ENCODE assay signal across 11 mouse cellular contexts in genomic region chr1:138982203-138982602, GRCm38 (mm10). TPM values are rescaled to one million over a fixed set of nuclear protein-coding genes. Genes with fewer than 3 reads are reported as not detected.
DNase-seq lines count a peak whose midpoint lies in the region; ATAC-seq lines count a peak whose summit lies in the region.
"Had no signal": no experiment of that assay in that cellular context is flagged by ENCODE, and none has a peak within 500 bp of the region (broad histone marks: within the 10 kb centered on the region; RNA-seq: fewer than 3 reads in every experiment).

No protein-coding gene starts in this region.

- no peaks in the 10 kb centered on the region for H3K9me3 ChIP-seq in midbrain, embryonic 10.5 days (replicated peaks)
- no peaks in the 10 kb centered on the region for H3K9me3 ChIP-seq in midbrain, embryonic 14.5 days (ENCODE audit: control insufficient read depth, low read length)
- H3K9me3 ChIP-seq in forebrain, embryonic 15.5 days = no peaks in the 10 kb centered on the region

- DNase-seq in gastrocnemius, adult 8-10 months (ENCODE audit: low spot score in 2 of 2) = peak; percentile 20 to 34
- no peak for DNase-seq in gastrocnemius, postnatal 14 days
- DNase-seq in midbrain, embryonic 10.5 days (ENCODE audit: low spot score) = no peak
- DNase-seq in midbrain, embryonic 14.5 days = no peak
- DNase-seq in heart, postnatal 36 days = peak; percentile 38 to 64
- DNase-seq in skeletal muscle tissue, adult 2 months (ENCODE audit: low read depth, low spot score) = peak; percentile 81
- DNase-seq in cerebellum, adult 8-10 months = no peak
- DNase-seq: cerebellum, postnatal 10 days had no signal

- H3K36me3 ChIP-seq in midbrain, embryonic 10.5 days = no peaks in the 10 kb centered on the region
- H3K36me3 ChIP-seq in midbrain, embryonic 14.5 days (ENCODE audit: control insufficient read depth, insufficient read depth, low read length) = no peaks in the 10 kb centered on the region
- H3K36me3 ChIP-seq in forebrain, embryonic 15.5 days = no peaks in the 10 kb centered on the region

- no peak overlapping the region for H3K4me3 ChIP-seq in midbrain, embryonic 10.5 days
- no peak overlapping the region for H3K4me3 ChIP-seq in midbrain, embryonic 14.5 days (replicated peaks; ENCODE audit: low read depth, low read length)
- no peak overlapping the region for H3K4me3 ChIP-seq in forebrain, embryonic 15.5 days

- 81% methylated on average over 7 of the region's 7 CpGs for WGBS in midbrain, embryonic 10.5 days
- 83% methylated on average over 7 of the region's 7 CpGs for WGBS in midbrain, embryonic 14.5 days
- WGBS in forebrain, embryonic 15.5 days = 78% methylated on average over 7 of the region's 7 CpGs

- ATAC-seq in midbrain, embryonic 14.5 days (ENCODE audit: low FRiP score, low TSS enrichment) = no peak
- no peak for ATAC-seq in forebrain, embryonic 15.5 days (replicated peaks)
- ATAC-seq: CD4-positive, CD25-positive, alpha-beta regulatory T cell, adult 4 months had no signal

- intact Hi-C loops in gastrocnemius, postnatal 14 days (cut with DNase I; ENCODE audit: low total_unique reads) = no loop called here
- intact Hi-C loops in heart, postnatal 36 days (cut with DNase I) = no loop called here

- 0 out of 2 replicates have a peak overlapping the region, but pooled peaks have one; percentile 6 for H3K27ac ChIP-seq in midbrain, embryonic 10.5 days (replicated peaks)
- H3K27ac ChIP-seq in midbrain, embryonic 14.5 days (replicated peaks; ENCODE audit: low read depth, low read length) = no peak overlapping the region
- H3K27ac ChIP-seq in forebrain, embryonic 15.5 days (replicated peaks) = no peak overlapping the region

- H3K4me2 ChIP-seq in midbrain, embryonic 14.5 days (ENCODE audit: low read length) = no peak overlapping the region
- H3K4me2 ChIP-seq in forebrain, embryonic 15.5 days (replicated peaks) = no peak overlapping the region
- H3K4me2 ChIP-seq: liver, embryonic 11.5 days had no signal

- peaks cover 19% of the 10 kb centered on the region for H3K4me1 ChIP-seq in midbrain, embryonic 10.5 days
- H3K4me1 ChIP-seq in midbrain, embryonic 14.5 days (ENCODE audit: control insufficient read depth, insufficient read depth, low read length) = peaks cover 5% of the 10 kb centered on the region; the same call in 1 of the 2 replicates
- peaks cover 18% of the 10 kb centered on the region for H3K4me1 ChIP-seq in forebrain, embryonic 15.5 days

- H3K27me3 ChIP-seq in midbrain, embryonic 10.5 days (ENCODE audit: low read depth, poor library complexity, severe bottlenecking) = no peaks in the 10 kb centered on the region
- no peaks in the 10 kb centered on the region for H3K27me3 ChIP-seq in midbrain, embryonic 14.5 days (ENCODE audit: control insufficient read depth, insufficient read depth, low read length)
- H3K27me3 ChIP-seq in forebrain, embryonic 15.5 days = no peaks in the 10 kb centered on the region

- H3K9ac ChIP-seq in midbrain, embryonic 14.5 days (replicated peaks; ENCODE audit: low read length) = no peak overlapping the region
- H3K9ac ChIP-seq in forebrain, embryonic 15.5 days (replicated peaks) = no peak overlapping the region

RNA-seq across cellular contexts. Expression of gene Dennd1b, which starts 19.0 kb away (rescaled TPM):
- 10 to 100 TPM; 20.7 to 29.5 (median 22.2) TPM for total RNA-seq in gastrocnemius, adult 8-10 months (2022)
- total RNA-seq in gastrocnemius, postnatal 14 days (2021) = 10 to 100 TPM; 14.9 to 19.1 TPM
- polyA plus RNA-seq in midbrain, embryonic 10.5 days (2016; fragmentation: Nextera tagmentation; extraction: Ambion mirVana) = 6.4 and 9.4 TPM in 2 replicates
- polyA plus RNA-seq in midbrain, embryonic 14.5 days (2014; fragmentation: Nextera tagmentation; extraction: Ambion mirVana) = 12.1 and 15.0 TPM in 2 replicates
- total RNA-seq in heart, postnatal 36 days (2021) = 10 to 100 TPM; 19.8 to 20.8 TPM
- polyA plus RNA-seq in forebrain, embryonic 15.5 days (2015; fragmentation: Nextera tagmentation; extraction: Ambion mirVana) = 8.3 and 9.4 TPM in 2 replicates

Comparison
In these comparisons a context has a peak if more than half of its experiments do, and no peak if none do; other contexts are left out.
1. DNase-seq: peak in gastrocnemius, adult 8-10 months (2 of 2), heart, postnatal 36 days (2 of 2) and skeletal muscle tissue, adult 2 months (single experiment); none in gastrocnemius, postnatal 14 days (single experiment), midbrain, embryonic 10.5 days (single experiment), midbrain, embryonic 14.5 days (single experiment) and cerebellum, adult 8-10 months (single experiment).